Comparison of ENCODE assay signal across 9 mouse cellular contexts in genomic region chr13:21752356-21752755, GRCm38 (mm10). TPM values are rescaled to one million over a fixed set of nuclear protein-coding genes. Genes with fewer than 3 reads are reported as not detected.
DNase-seq lines count a peak whose midpoint lies in the region; ATAC-seq and TF ChIP-seq lines count a peak whose summit lies in the region.
"Had no signal": no experiment of that assay in that cellular context is flagged by ENCODE, and none has a peak within 500 bp of the region (broad histone marks: within the 10 kb centered on the region; RNA-seq: fewer than 3 reads in every experiment).

No protein-coding gene starts in this region.

- H3K79me2 ChIP-seq in myocyte (ENCODE audit: control insufficient read depth, insufficient read depth), result peaks cover 18% of the 10 kb centered on the region

- no peaks in the 10 kb centered on the region for H3K9me3 ChIP-seq in lung, embryonic 14.5 days (ENCODE audit: low read depth, low read length)
- no peaks in the 10 kb centered on the region for H3K9me3 ChIP-seq in hindbrain, embryonic 12.5 days (replicated peaks)

- H3ac ChIP-seq in myocyte (ENCODE audit: control insufficient read depth, insufficient read length), result no peak overlapping the region

- no peak for ATAC-seq in lung, embryonic 14.5 days (ENCODE audit: insufficient read depth)
- no peak for ATAC-seq in hindbrain, embryonic 12.5 days (ENCODE audit: low FRiP score)

- peak overlapping the region; percentile 98 for H3K27ac ChIP-seq in lung, embryonic 14.5 days (ENCODE audit: low read depth)
- H3K27ac ChIP-seq in hindbrain, embryonic 12.5 days, result peak overlapping the region; percentile 40; the same call in 1 of the 2 replicates

- H3K27me3 ChIP-seq in lung, embryonic 14.5 days (ENCODE audit: insufficient read depth, low read length), result no peaks in the 10 kb centered on the region
- no peaks in the 10 kb centered on the region for H3K27me3 ChIP-seq in hindbrain, embryonic 12.5 days
- no peaks in the 10 kb centered on the region for H3K27me3 ChIP-seq in myocyte (ENCODE audit: control insufficient read depth, insufficient read depth, insufficient read length)

- H3K9ac ChIP-seq in lung, embryonic 14.5 days, result peak overlapping the region; percentile 71
- H3K9ac ChIP-seq in hindbrain, embryonic 12.5 days, result no peak overlapping the region

- H3K4me2 ChIP-seq in lung, embryonic 14.5 days, result peak overlapping the region; percentile 75
- peak overlapping the region; percentile 71 for H3K4me2 ChIP-seq in hindbrain, embryonic 12.5 days (replicated peaks)
- H3K4me2 ChIP-seq in myocyte (ENCODE audit: low read depth), result peak overlapping the region; percentile 74

- no peak for TF ChIP-seq POLR2A in lung, adult 2 months (IDR thresholded peaks at IDR 0.05; ENCODE audit: borderline replicate concordance, extremely low read depth, low read depth, low read length)
- no peak for TF ChIP-seq POLR2A in myocyte (IDR thresholded peaks at IDR 0.05; ENCODE audit: insufficient read length, low read depth)

- intact Hi-C loops in left cerebral cortex, postnatal 4 days (cut with DNase I), result no loop called here

- DNase-seq in lung, embryonic 14.5 days, result peak; percentile 42
- no peak for DNase-seq in lung, adult 2 months
- DNase-seq in ZHBTc4 (ENCODE audit: low read depth, low spot score), result peak; percentile 45
- DNase-seq in left cerebral cortex, postnatal 4 days, result no peak
- no peak for DNase-seq in cerebellum, postnatal 10 days
- DNase-seq in lung, postnatal 14 days, result no peak
- DNase-seq: layer of hippocampus, postnatal 36 days had no signal

- WGBS in lung, embryonic 14.5 days, result 32% methylated on average over 3 of the region's 3 CpGs
- WGBS in lung, adult 2 months, result 34% methylated on average over 3 of the region's 3 CpGs
- WGBS in hindbrain, embryonic 12.5 days, result 44% methylated on average over 3 of the region's 3 CpGs

- H3K4me1 ChIP-seq in lung, embryonic 14.5 days (ENCODE audit: insufficient read depth), result no peaks in the 10 kb centered on the region
- H3K4me1 ChIP-seq in lung, adult 2 months (ENCODE audit: control insufficient read depth, insufficient read depth, low read length), result peaks cover 8% of the 10 kb centered on the region
- peaks cover 30% of the 10 kb centered on the region for H3K4me1 ChIP-seq in hindbrain, embryonic 12.5 days

- no peak for TF ChIP-seq CTCF in lung, embryonic 14.5 days (IDR thresholded peaks at IDR 0.05; ENCODE audit: low read depth)
- TF ChIP-seq CTCF in lung, adult 2 months (IDR thresholded peaks at IDR 0.05; ENCODE audit: insufficient read depth, low read length), result no peak

- peak overlapping the region; percentile 46 for H3K4me3 ChIP-seq in lung, embryonic 14.5 days (ENCODE audit: low read depth, low read length)
- no peak overlapping the region for H3K4me3 ChIP-seq in lung, adult 2 months (replicated peaks; ENCODE audit: extremely low read depth, low read depth, low read length)
- H3K4me3 ChIP-seq in hindbrain, embryonic 12.5 days, result no peak overlapping the region
- peak overlapping the region; percentile 24 for H3K4me3 ChIP-seq in myocyte

- H3K36me3 ChIP-seq in lung, embryonic 14.5 days (ENCODE audit: insufficient read depth), result no peaks in the 10 kb centered on the region
- no peaks in the 10 kb centered on the region for H3K36me3 ChIP-seq in hindbrain, embryonic 12.5 days
- H3K36me3 ChIP-seq in myocyte (ENCODE audit: control insufficient read depth, insufficient read depth), result no peaks in the 10 kb centered on the region

TF ChIP-seq in myocyte, 11 proteins besides CTCF, POLR2A, EP300 and RAD21:
- no peak for TF ChIP-seq USF1 (IDR thresholded peaks at IDR 0.05; ENCODE audit: low read depth)
- TF ChIP-seq MAX (IDR thresholded peaks at IDR 0.05; ENCODE audit: low read depth), result no peak
- no peak for TF ChIP-seq TCF12 (IDR thresholded peaks at IDR 0.05; ENCODE audit: insufficient read depth, poor library complexity, severe bottlenecking)
- TF ChIP-seq MYOG (IDR thresholded peaks at IDR 0.05; ENCODE audit: control insufficient read depth in 1 of 3, insufficient read depth in 1 of 3, insufficient read length in 2 of 3, low read depth in 2 of 3), result no peak
- no peak for TF ChIP-seq REST (IDR thresholded peaks at IDR 0.05; ENCODE audit: insufficient read depth, insufficient read length)
- no peak for TF ChIP-seq POLR2AphosphoS2 (IDR thresholded peaks at IDR 0.05; ENCODE audit: insufficient read length, low read depth)
- no peak for TF ChIP-seq MYOD1 (IDR thresholded peaks at IDR 0.05; ENCODE audit: control insufficient read depth in 1 of 3, insufficient read length in 2 of 3, low read depth in 2 of 3)
- TF ChIP-seq SRF (IDR thresholded peaks at IDR 0.05; ENCODE audit: control insufficient read depth, insufficient read length, low read depth), result no peak
- TF ChIP-seq E2F4 (IDR thresholded peaks at IDR 0.05; ENCODE audit: insufficient read depth), result no peak
- no peak for TF ChIP-seq TCF3 (IDR thresholded peaks at IDR 0.05; ENCODE audit: insufficient read length, low read depth)
- no peak for TF ChIP-seq CEBPB (IDR thresholded peaks at IDR 0.05; ENCODE audit: insufficient read depth, poor library complexity, severe bottlenecking)

RNA-seq across cellular contexts. Expression of gene Hist1h2ak, which starts 1.3 kb away (rescaled TPM):
- polyA plus RNA-seq in lung, embryonic 14.5 days (2014; fragmentation: Nextera tagmentation; extraction: Ambion mirVana), result 16.8 and 20.4 TPM in 2 replicates
- polyA plus RNA-seq in lung, adult 2 months (2012; rRNA removed), result 3.2 and 3.8 TPM in 2 replicates
- polyA plus RNA-seq in hindbrain, embryonic 12.5 days (2016; fragmentation: Nextera tagmentation; extraction: Ambion mirVana), result 12.2 and 28.3 TPM in 2 replicates
- polyA plus RNA-seq in myocyte (2012; fragmentation: generic; extraction: Trizol), result 2.3 TPM
- 10 to 100 TPM; 59.3 to 67.5 TPM for total RNA-seq in left cerebral cortex, postnatal 4 days (2021)

RNA-seq across cellular contexts. Expression of gene Hist1h2bn, which starts 1.6 kb away (rescaled TPM):
- 2.0 and 3.1 TPM in 2 replicates for polyA plus RNA-seq in lung, embryonic 14.5 days (2014; fragmentation: Nextera tagmentation; extraction: Ambion mirVana)
- 2.4 and 4.2 TPM in 2 replicates for polyA plus RNA-seq in lung, adult 2 months (2012; rRNA removed)
- polyA plus RNA-seq in hindbrain, embryonic 12.5 days (2016; fragmentation: Nextera tagmentation; extraction: Ambion mirVana), result 2.2 and 2.8 TPM in 2 replicates
- polyA plus RNA-seq in myocyte (2012; fragmentation: generic; extraction: Trizol), result 1.8 TPM
- total RNA-seq in left cerebral cortex, postnatal 4 days (2021), result 10 to 100 TPM; 57.6 to 68.8 TPM

RNA-seq across cellular contexts. Expression of gene Hist1h4k, which starts 2.1 kb away (rescaled TPM):
- polyA plus RNA-seq in lung, embryonic 14.5 days (2014; fragmentation: Nextera tagmentation; extraction: Ambion mirVana), result 6.4 and 8.8 TPM in 2 replicates
- 5.6 and 9.7 TPM in 2 replicates for polyA plus RNA-seq in lung, adult 2 months (2012; rRNA removed)
- 2.9 TPM in 1 of 2 replicates, not detected in the other for polyA plus RNA-seq in hindbrain, embryonic 12.5 days (2016; fragmentation: Nextera tagmentation; extraction: Ambion mirVana)
- 6.3 TPM for polyA plus RNA-seq in myocyte (2012; fragmentation: generic; extraction: Trizol)
- 100 to 1,000 TPM; 525 to 563 TPM for total RNA-seq in left cerebral cortex, postnatal 4 days (2021)

RNA-seq across cellular contexts. Expression of gene Hist1h4j, which starts 17.5 kb away (rescaled TPM):
- 0.96 and 2.2 TPM in 2 replicates for polyA plus RNA-seq in lung, embryonic 14.5 days (2014; fragmentation: Nextera tagmentation; extraction: Ambion mirVana)
- polyA plus RNA-seq in lung, adult 2 months (2012; rRNA removed), result 1.3 and 1.4 TPM in 2 replicates
- 0.98 and 1.0 TPM in 2 replicates for polyA plus RNA-seq in hindbrain, embryonic 12.5 days (2016; fragmentation: Nextera tagmentation; extraction: Ambion mirVana)
- polyA plus RNA-seq in myocyte (2012; fragmentation: generic; extraction: Trizol), result 1.3 TPM
- 10 to 100 TPM; 35.9 to 46.7 TPM for total RNA-seq in left cerebral cortex, postnatal 4 days (2021)

RNA-seq across cellular contexts. Expression of gene Hist1h1b, which starts 28.1 kb away (rescaled TPM):
- 18.5 and 19.7 TPM in 2 replicates for polyA plus RNA-seq in lung, embryonic 14.5 days (2014; fragmentation: Nextera tagmentation; extraction: Ambion mirVana)
- polyA plus RNA-seq in lung, adult 2 months (2012; rRNA removed), result 0.41 and 0.57 TPM in 2 replicates
- 23.2 and 23.6 TPM in 2 replicates for polyA plus RNA-seq in hindbrain, embryonic 12.5 days (2016; fragmentation: Nextera tagmentation; extraction: Ambion mirVana)
- polyA plus RNA-seq in myocyte (2012; fragmentation: generic; extraction: Trizol), result 1.7 TPM
- 10 to 100 TPM; 55.3 to 56.6 TPM for total RNA-seq in left cerebral cortex, postnatal 4 days (2021)

Comparison
In these comparisons a context has a peak if more than half of its experiments do, and no peak if none do; other contexts are left out.
1. DNase-seq: peak in lung, embryonic 14.5 days (single experiment) and ZHBTc4 (single experiment); none in lung, adult 2 months (single experiment), left cerebral cortex, postnatal 4 days (single experiment), cerebellum, postnatal 10 days (0 of 2) and lung, postnatal 14 days (single experiment).
2. H3K4me3 ChIP-seq: peak in lung, embryonic 14.5 days (single experiment) and myocyte (single experiment); none in lung, adult 2 months (single experiment) and hindbrain, embryonic 12.5 days (single experiment).
3. Peak in every context shown above with its lines, with median percentiles within 50 percentile points of each other: H3K4me2 ChIP-seq.